Mouse (Mus musculus): ENCODE data around the gene B430306N03Rik.

GRCm38 (mm10) chr17:48286765-48287164 is 29.2 kb upstream of the B430306N03Rik start:
- TF ChIP-seq CTCF (IDR thresholded peaks at IDR 0.05; ENCODE audit: low read depth) (peak; percentile 18; the same call in 1 of the 2 replicates), EP300 (IDR thresholded peaks at IDR 0.05; ENCODE audit: low read depth) (no peak)

Data from heart, postnatal 0 days (tissue).